Mouse (Mus musculus) thymus, adult 2 months (tissue): ENCODE results near the gene Lama5.

Experiments
- CTCF ChIP-seq: fragments of 200-500 bp; IDR thresholded peaks from 2 replicates; pipeline ENCODE4 v1.5.1; 2012; ENCODE audit warnings: mild to moderate bottlenecking, control low read depth, low read length, moderate library complexity, borderline replicate concordance; ENCODE audit not compliant: control insufficient read depth, poor library complexity, insufficient read depth; ENCODE audit errors: extremely low read depth
- POLR2A ChIP-seq: fragments of 200-500 bp; IDR thresholded peaks from 2 replicates; pipeline ENCODE4 v1.6.1; 2012; ENCODE audit warnings: mild to moderate bottlenecking, low read length, control low read depth, moderate library complexity; ENCODE audit not compliant: control insufficient read depth, poor library complexity, insufficient read depth; ENCODE audit errors: extremely low read depth

DNA sequence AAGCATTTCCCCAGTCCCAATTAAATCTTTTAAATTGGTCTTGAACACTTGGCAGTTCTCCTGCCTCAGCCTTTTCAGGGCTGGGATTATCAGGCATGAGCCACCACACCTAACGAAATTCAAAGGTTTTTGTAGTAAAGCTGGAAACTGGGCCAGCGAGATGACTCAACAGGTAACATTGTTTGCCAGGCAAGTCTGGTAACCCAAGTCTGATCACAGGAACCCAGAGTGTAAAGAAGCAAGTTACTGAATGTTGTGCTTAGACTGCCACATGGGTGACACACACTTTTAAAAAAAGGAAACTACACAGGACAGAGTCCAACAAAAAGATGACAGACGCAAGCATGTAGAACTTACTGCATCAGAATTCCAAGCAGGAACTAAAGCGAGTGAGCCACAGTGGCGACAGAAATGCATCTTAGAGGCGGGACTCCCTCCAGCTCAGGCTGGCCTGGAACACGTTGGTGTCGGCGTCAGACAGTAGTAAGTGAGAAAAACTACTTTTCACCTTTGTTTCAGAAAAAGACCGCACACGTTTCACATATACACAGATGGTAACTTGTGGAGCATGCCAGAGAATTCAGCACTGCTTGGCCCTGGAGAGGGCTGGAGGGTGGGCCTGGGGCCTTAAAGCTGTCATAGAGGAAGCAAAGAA is 55.4 kb downstream of the Lama5 start:
- TF ChIP-seq CTCF (no peak), POLR2A (no peak)
